In genomic region chr2:118747301-118747960, GRCm38 (mm10) we compare ENCODE assay signal across 9 mouse cellular contexts. TPM values are rescaled to one million over a fixed set of nuclear protein-coding genes. Genes with fewer than 3 reads are reported as not detected.
DNase-seq lines count a peak whose midpoint lies in the region; ATAC-seq and TF ChIP-seq lines count a peak whose summit lies in the region.
"Had no signal": no experiment of that assay in that cellular context is flagged by ENCODE, and none has a peak within 500 bp of the region (broad histone marks: within the 10 kb centered on the region; RNA-seq: fewer than 3 reads in every experiment).

No protein-coding gene starts in this region.

- H3K4me1 ChIP-seq in MEL (ENCODE audit: control insufficient read depth in 1 of 2, insufficient read depth in 2 of 2, low read length in 2 of 2), result peaks cover 4 to 20% of the 10 kb centered on the region in 2 experiments
- H3K4me1 ChIP-seq in forebrain, embryonic 14.5 days (ENCODE audit: control insufficient read depth, insufficient read depth, low read length), result peaks cover 19% of the 10 kb centered on the region; the same call in 1 of the 2 replicates
- peaks cover 41% of the 10 kb centered on the region for H3K4me1 ChIP-seq in kidney, embryonic 15.5 days

- peaks cover 25% of the 10 kb centered on the region for H3K79me2 ChIP-seq in MEL (ENCODE audit: control insufficient read depth, insufficient read depth, low read length, poor library complexity)

- H3K9ac ChIP-seq in MEL (ENCODE audit: control insufficient read depth, low read depth, low read length, poor library complexity, severe bottlenecking), result peak overlapping the region; percentile 81
- no peak overlapping the region; the same call in 1 of the 2 replicates for H3K9ac ChIP-seq in forebrain, embryonic 14.5 days (ENCODE audit: low read length)
- no peak overlapping the region for H3K9ac ChIP-seq in kidney, embryonic 15.5 days

- H3K27me3 ChIP-seq in MEL (ENCODE audit: control insufficient read depth in 1 of 2, insufficient read depth in 2 of 2, low read length in 2 of 2), result no peaks in the 10 kb centered on the region
- peaks cover 2% of the 10 kb centered on the region; the same call in 1 of the 2 replicates for H3K27me3 ChIP-seq in forebrain, embryonic 14.5 days (replicated peaks; ENCODE audit: control insufficient read depth, insufficient read depth, low read length)
- H3K27me3 ChIP-seq in kidney, embryonic 15.5 days, result peaks cover 36% of the 10 kb centered on the region

- no peaks in the 10 kb centered on the region for H3K9me3 ChIP-seq in MEL (replicated peaks; ENCODE audit: insufficient read depth, low read length)
- H3K9me3 ChIP-seq in forebrain, embryonic 14.5 days (replicated peaks; ENCODE audit: control insufficient read depth, low read length), result no peaks in the 10 kb centered on the region
- no peaks in the 10 kb centered on the region for H3K9me3 ChIP-seq in kidney, embryonic 15.5 days (replicated peaks)

- no peak for TF ChIP-seq RAD21 in MEL (IDR thresholded peaks at IDR 0.05; ENCODE audit: low read depth, low read length)

- H3K4me2 ChIP-seq in forebrain, embryonic 14.5 days (ENCODE audit: low read length), result peak overlapping the region; percentile 96
- peak overlapping the region; percentile 99 for H3K4me2 ChIP-seq in kidney, embryonic 15.5 days

- TF ChIP-seq EP300 in MEL (IDR thresholded peaks at IDR 0.05; ENCODE audit: low read depth in 1 of 2, low read length in 2 of 2), result no peak

- 33% methylated on average over 10 of the region's 10 CpGs for WGBS in forebrain, embryonic 14.5 days
- 33% methylated on average over 10 of the region's 10 CpGs for WGBS in kidney, embryonic 15.5 days

- TF ChIP-seq CTCF in MEL (IDR thresholded peaks at IDR 0.05 in 2 of 3, conservative IDR thresholded peaks at IDR 0.05 in 1 of 3; ENCODE audit: control insufficient read depth in 1 of 3, insufficient read depth in 1 of 3, low read depth in 2 of 3, low read length in 3 of 3, poor library complexity in 1 of 3, severe bottlenecking in 1 of 3), result no peak

- H3K27ac ChIP-seq in MEL (ENCODE audit: control insufficient read depth, low read depth, low read length), result no peak overlapping the region
- no peak overlapping the region for H3K27ac ChIP-seq in forebrain, embryonic 14.5 days (ENCODE audit: low read depth, low read length)
- H3K27ac ChIP-seq in kidney, embryonic 15.5 days, result no peak overlapping the region

- DNase-seq in cerebellum, adult 18-20 months, result peak; percentile 52 to 60
- DNase-seq in cerebellum, adult 9-11 months, result no peak
- DNase-seq in MEL (ENCODE audit: low read depth, low spot score), result peak; percentile 75
- DNase-seq in forebrain, embryonic 14.5 days (ENCODE audit: low spot score), result peak; percentile 61
- DNase-seq in lung, postnatal 36 days, result peak; percentile 71
- no peak for DNase-seq in gastrocnemius, adult 8-10 months (ENCODE audit: low spot score in 2 of 2)
- DNase-seq in B cell, adult 2 months, result no peak

- H3K36me3 ChIP-seq in MEL (ENCODE audit: control insufficient read depth in 1 of 2, insufficient read depth in 2 of 2, low read length in 2 of 2), result peaks cover 3 to 23% of the 10 kb centered on the region in 2 experiments; a peak in 3 of 4 replicates
- H3K36me3 ChIP-seq in forebrain, embryonic 14.5 days (ENCODE audit: control insufficient read depth, insufficient read depth, low read length), result peaks cover 3% of the 10 kb centered on the region; the same call in 1 of the 2 replicates
- H3K36me3 ChIP-seq in kidney, embryonic 15.5 days, result peaks cover 17% of the 10 kb centered on the region; the same call in 1 of the 2 replicates

- no peak for TF ChIP-seq POLR2A in MEL (IDR thresholded peaks at IDR 0.05; ENCODE audit: control insufficient read depth in 1 of 2, insufficient read depth in 1 of 2, low read depth in 1 of 2, low read length in 2 of 2, poor library complexity in 1 of 2)

- no peak for ATAC-seq in forebrain, embryonic 14.5 days
- ATAC-seq in kidney, embryonic 15.5 days (replicated peaks; ENCODE audit: low FRiP score), result no peak

- peak overlapping the region; percentile 65 to 98 for H3K4me3 ChIP-seq in MEL (ENCODE audit: control insufficient read depth in 1 of 2, insufficient read depth in 1 of 2, low read depth in 2 of 2, low read length in 2 of 2)
- H3K4me3 ChIP-seq in forebrain, embryonic 14.5 days (ENCODE audit: low read depth, low read length), result peak overlapping the region; percentile 81
- peak overlapping the region; percentile 91 for H3K4me3 ChIP-seq in kidney, embryonic 15.5 days (replicated peaks)

TF ChIP-seq in MEL, 35 proteins besides CTCF, POLR2A, EP300 and RAD21:
- TF ChIP-seq MAZ (IDR thresholded peaks at IDR 0.05; ENCODE audit: low read depth, low read length) (0 out of 2 replicates have a peak, but pooled peaks have one; percentile 9), NELFE (IDR thresholded peaks at IDR 0.05; ENCODE audit: low read depth, low read length) (no peak), USF2 (IDR thresholded peaks at IDR 0.05; ENCODE audit: borderline replicate concordance in 1 of 2, insufficient read depth in 1 of 2, low read depth in 1 of 2, low read length in 2 of 2) (no peak), SMC3 (IDR thresholded peaks at IDR 0.05; ENCODE audit: low read depth, low read length) (no peak), MAFK (IDR thresholded peaks at IDR 0.05; ENCODE audit: borderline replicate concordance, low read depth, low read length) (no peak)
TF ChIP-seq in MEL: peak in this region for 1.

RNA-seq across cellular contexts. Expression of gene Inafm2, which starts 1.9 kb away (rescaled TPM):
- total RNA-seq in MEL (2012; rRNA removed), result 6.7 and 8.6 TPM in 2 replicates
- 10 to 100 TPM in 1 of 2 experiments, not detected in 1; 14.5 TPM for polyA plus RNA-seq in MEL (2012; ENCODE audit: insufficient read depth in 1 of 2, insufficient read length in 2 of 2, low read depth in 1 of 2, low replicate concordance in 2 of 2, missing spikeins in 1 of 2)
- polyA plus RNA-seq in forebrain, embryonic 14.5 days (2014; fragmentation: Nextera tagmentation; extraction: Ambion mirVana), result 32.1 and 33.7 TPM in 2 replicates
- polyA plus RNA-seq in kidney, embryonic 15.5 days (2015; fragmentation: Nextera tagmentation; extraction: Ambion mirVana), result 14.0 and 15.6 TPM in 2 replicates
- total RNA-seq in gastrocnemius, adult 8-10 months (2022), result 1 to 10 TPM; 5.0 to 7.2 (median 5.2) TPM

RNA-seq across cellular contexts. Expression of gene Ccdc9b, which starts 15.0 kb away (rescaled TPM):
- 1.3 and 1.7 TPM in 2 replicates for total RNA-seq in MEL (2012; rRNA removed)
- polyA plus RNA-seq in MEL (2012; ENCODE audit: insufficient read depth in 1 of 2, insufficient read length in 2 of 2, low read depth in 1 of 2, low replicate concordance in 2 of 2, missing spikeins in 1 of 2), result 1 to 10 TPM in 1 of 2 experiments, not detected in 1; 2.4 TPM
- 1.0 and 1.2 TPM in 2 replicates for polyA plus RNA-seq in forebrain, embryonic 14.5 days (2014; fragmentation: Nextera tagmentation; extraction: Ambion mirVana)
- 1.0 and 1.2 TPM in 2 replicates for polyA plus RNA-seq in kidney, embryonic 15.5 days (2015; fragmentation: Nextera tagmentation; extraction: Ambion mirVana)
- total RNA-seq in gastrocnemius, adult 8-10 months (2022), result 10 to 100 TPM; 17.5 to 20.6 (median 18.4) TPM

RNA-seq across cellular contexts. Expression of gene Plcb2, which starts 19.2 kb away (rescaled TPM):
- 6.4 and 7.4 TPM in 2 replicates for total RNA-seq in MEL (2012; rRNA removed)
- 10 to 100 TPM in 1 of 2 experiments, not detected in 1; 21.2 TPM for polyA plus RNA-seq in MEL (2012; ENCODE audit: insufficient read depth in 1 of 2, insufficient read length in 2 of 2, low read depth in 1 of 2, low replicate concordance in 2 of 2, missing spikeins in 1 of 2)
- 0.48 and 0.57 TPM in 2 replicates for polyA plus RNA-seq in forebrain, embryonic 14.5 days (2014; fragmentation: Nextera tagmentation; extraction: Ambion mirVana)
- 1.5 and 1.9 TPM in 2 replicates for polyA plus RNA-seq in kidney, embryonic 15.5 days (2015; fragmentation: Nextera tagmentation; extraction: Ambion mirVana)
- total RNA-seq in gastrocnemius, adult 8-10 months (2022), result under 1 TPM in 3 of 4 experiments, not detected in 1; 0.15 to 0.27 (median 0.27) TPM

RNA-seq across cellular contexts. Expression of gene Phgr1, which starts 25.1 kb away (rescaled TPM):
- not detected in 2 replicates for total RNA-seq in MEL (2012; rRNA removed)
- polyA plus RNA-seq in MEL (2012; ENCODE audit: insufficient read depth in 1 of 2, insufficient read length in 2 of 2, low read depth in 1 of 2, low replicate concordance in 2 of 2, missing spikeins in 1 of 2), result not detected
- not detected in 2 replicates for polyA plus RNA-seq in forebrain, embryonic 14.5 days (2014; fragmentation: Nextera tagmentation; extraction: Ambion mirVana)
- polyA plus RNA-seq in kidney, embryonic 15.5 days (2015; fragmentation: Nextera tagmentation; extraction: Ambion mirVana), result 1.1 TPM in 1 of 2 replicates, not detected in the other
- total RNA-seq in gastrocnemius, adult 8-10 months (2022), result not detected
- total RNA-seq: hematopoietic stem cell, adult 5-6 weeks had no signal

RNA-seq across cellular contexts. Expression of gene Disp2, which starts 32.1 kb away (rescaled TPM):
- total RNA-seq in MEL (2012; rRNA removed), result 0.15 and 0.29 TPM in 2 replicates
- under 1 TPM in 1 of 2 experiments, not detected in 1; 0.43 TPM for polyA plus RNA-seq in MEL (2012; ENCODE audit: insufficient read depth in 1 of 2, insufficient read length in 2 of 2, low read depth in 1 of 2, low replicate concordance in 2 of 2, missing spikeins in 1 of 2)
- 18.0 and 24.5 TPM in 2 replicates for polyA plus RNA-seq in forebrain, embryonic 14.5 days (2014; fragmentation: Nextera tagmentation; extraction: Ambion mirVana)
- polyA plus RNA-seq in kidney, embryonic 15.5 days (2015; fragmentation: Nextera tagmentation; extraction: Ambion mirVana), result 0.40 and 2.1 TPM in 2 replicates
- under 1 TPM in 2 of 4 experiments, not detected in 2; 0.10 to 0.11 TPM for total RNA-seq in gastrocnemius, adult 8-10 months (2022)
- total RNA-seq: hematopoietic stem cell, adult 5-6 weeks had no signal

Comparison
In these comparisons a context has a peak if more than half of its experiments do, and no peak if none do; other contexts are left out.
1. DNase-seq: peak in cerebellum, adult 18-20 months (2 of 2), MEL (single experiment), forebrain, embryonic 14.5 days (single experiment) and lung, postnatal 36 days (single experiment); none in cerebellum, adult 9-11 months (single experiment), gastrocnemius, adult 8-10 months (0 of 2) and B cell, adult 2 months (0 of 2).
2. Peak in every context shown above with its lines, with median percentiles within 50 percentile points of each other: H3K4me3 ChIP-seq.